Mouse (Mus musculus): ENCODE results near the gene Dnajc16. TPM values are rescaled to one million over a fixed set of nuclear protein-coding genes. Genes with fewer than 3 reads are reported as not detected.

Gene Dnajc16
- polyA plus RNA-seq, 1 experiment from 2014 or later, result 6.3 TPM

- no peaks in the 10 kb centered on the region for H3K27me3 ChIP-seq
- peak within 1 kb of the TSS; percentile 73 for H3K4me3 ChIP-seq
- peak within 1 kb of the TSS; percentile 94 for H3K27ac ChIP-seq
- ATAC-seq (ENCODE audit: low FRiP score), result peak; percentile 82
- no peaks in the 10 kb centered on the region for H3K9me3 ChIP-seq (replicated peaks)
- peaks cover 22% of the 10 kb centered on the region for H3K36me3 ChIP-seq
- H3K4me2 ChIP-seq (replicated peaks), result peak within 1 kb of the TSS; percentile 58
- under 1% methylated on average over 55 of the region's 80 CpGs for WGBS
- peak within 1 kb of the TSS; percentile 64 for H3K9ac ChIP-seq
- peaks cover 21% of the 10 kb centered on the region for H3K4me1 ChIP-seq
Observed at GRCm38 (mm10) chr4:141793282-141794151, 2.8 kb upstream of the Dnajc16 start, which contains the start of gene Casp9. TSS of gene Casp9 (plus strand) at chr4:141793612.

- ATAC-seq (ENCODE audit: low FRiP score), result no peak
- H3K4me1 ChIP-seq, result peaks cover 21% of the 10 kb centered on the region
Observed at GRCm38 (mm10) chr4:141792554-141793281, 2.0 kb upstream of the Dnajc16 start.

GRCm38 (mm10) chr4:141791951-141792350 lies 1.2 kb upstream of the Dnajc16 start:
- H3K4me2 ChIP-seq (replicated peaks), result no peak overlapping the region
- no peak overlapping the region for H3K27ac ChIP-seq
- peaks cover 10% of the 10 kb centered on the region; the same call in 1 of the 2 replicates for H3K36me3 ChIP-seq
- no peak overlapping the region for H3K9ac ChIP-seq
- peaks cover 21% of the 10 kb centered on the region for H3K4me1 ChIP-seq
- no peaks in the 10 kb centered on the region for H3K9me3 ChIP-seq (replicated peaks)
- WGBS, result 91% methylated on average over 8 of the region's 8 CpGs
- no peak overlapping the region for H3K4me3 ChIP-seq
- H3K27me3 ChIP-seq, result no peaks in the 10 kb centered on the region
- ATAC-seq (ENCODE audit: low FRiP score), result no peak

More at GRCm38 (mm10) chr4:141792554-141793281, 2.0 kb upstream of the Dnajc16 start:
- no peaks in the 10 kb centered on the region for H3K27me3 ChIP-seq
- no peaks in the 10 kb centered on the region for H3K9me3 ChIP-seq (replicated peaks)
- peak overlapping the region; percentile 64; the same call in 1 of the 2 replicates for H3K9ac ChIP-seq
- 14% methylated on average over 10 of the region's 10 CpGs for WGBS
- H3K36me3 ChIP-seq, result peaks cover 14% of the 10 kb centered on the region
- peak overlapping the region; percentile 58 for H3K4me2 ChIP-seq (replicated peaks)
- H3K4me3 ChIP-seq, result peak overlapping the region; percentile 73
- H3K27ac ChIP-seq, result peak overlapping the region; percentile 94

- H3K4me2 ChIP-seq (replicated peaks), result no peak overlapping the region
- no peak overlapping the region for H3K27ac ChIP-seq
- no peak overlapping the region for H3K4me3 ChIP-seq
- ATAC-seq (ENCODE audit: low FRiP score), result no peak
- H3K36me3 ChIP-seq, result 0 out of 2 replicates have a peak, but pooled peaks cover 6% of the 10 kb centered on the region
- peaks cover 21% of the 10 kb centered on the region for H3K4me1 ChIP-seq
- no peaks in the 10 kb centered on the region for H3K27me3 ChIP-seq
- H3K9ac ChIP-seq, result no peak overlapping the region
- no peaks in the 10 kb centered on the region for H3K9me3 ChIP-seq (replicated peaks)
- WGBS, result 84% methylated on average over 7 of the region's 7 CpGs
Observed at GRCm38 (mm10) chr4:141791486-141791885, 755 bp upstream of the Dnajc16 start.

GRCm38 (mm10) chr4:141789564-141790218 lies 1.0 kb downstream of the Dnajc16 start:
- 53% methylated on average over 3 of the region's 3 CpGs for WGBS
- peak overlapping the region; percentile 97 for H3K9ac ChIP-seq
- H3K36me3 ChIP-seq, result peaks cover 16% of the 10 kb centered on the region; the same call in 1 of the 2 replicates
- no peak for ATAC-seq (ENCODE audit: low FRiP score)
- no peak overlapping the region for H3K27ac ChIP-seq
- peak overlapping the region; percentile 95 for H3K4me3 ChIP-seq
- H3K4me2 ChIP-seq (replicated peaks), result peak overlapping the region; percentile 86
- no peaks in the 10 kb centered on the region for H3K9me3 ChIP-seq (replicated peaks)
- no peaks in the 10 kb centered on the region for H3K27me3 ChIP-seq
- H3K4me1 ChIP-seq, result peaks cover 12% of the 10 kb centered on the region

GRCm38 (mm10) chr4:141787462-141787861 lies 3.3 kb downstream of the Dnajc16 start:
- peaks cover 9% of the 10 kb centered on the region for H3K4me1 ChIP-seq
- H3K4me2 ChIP-seq (replicated peaks), result no peak overlapping the region
- H3K9me3 ChIP-seq (replicated peaks), result no peaks in the 10 kb centered on the region
- H3K27me3 ChIP-seq, result no peaks in the 10 kb centered on the region
- no peak overlapping the region for H3K4me3 ChIP-seq
- no peak overlapping the region for H3K9ac ChIP-seq
- WGBS, result 91% methylated on average over 7 of the region's 7 CpGs
- H3K36me3 ChIP-seq, result peaks cover 38% of the 10 kb centered on the region
- no peak overlapping the region for H3K27ac ChIP-seq
- no peak for ATAC-seq (ENCODE audit: low FRiP score)

- Histone ChIP-seq H3K4me2 (replicated peaks) (no peak overlapping the region), H3K36me3 (peaks cover 42% of the 10 kb centered on the region), H3K9ac (no peak overlapping the region), H3K27me3 (no peaks in the 10 kb centered on the region), H3K27ac (no peak overlapping the region), H3K9me3 (replicated peaks) (no peaks in the 10 kb centered on the region), H3K4me3 (no peak overlapping the region), H3K4me1 (peaks cover 9% of the 10 kb centered on the region)
- no peak for ATAC-seq (ENCODE audit: low FRiP score)
- 82% methylated on average over 6 of the region's 6 CpGs for WGBS
Observed at GRCm38 (mm10) chr4:141787046-141787445, 3.7 kb downstream of the Dnajc16 start.

- Histone ChIP-seq H3K4me3 (no peak overlapping the region), H3K27me3 (no peaks in the 10 kb centered on the region), H3K4me2 (replicated peaks) (no peak overlapping the region), H3K27ac (no peak overlapping the region), H3K4me1 (peaks cover 8% of the 10 kb centered on the region), H3K9ac (no peak overlapping the region), H3K36me3 (peaks cover 51% of the 10 kb centered on the region), H3K9me3 (replicated peaks) (no peaks in the 10 kb centered on the region)
- 88% methylated on average over 13 of the region's 13 CpGs for WGBS
- ATAC-seq (ENCODE audit: low FRiP score), result no peak
Observed at GRCm38 (mm10) chr4:141786141-141786540, 4.6 kb downstream of the Dnajc16 start.

GRCm38 (mm10) chr4:141784835-141785234 lies 5.9 kb downstream of the Dnajc16 start:
- 89% methylated on average over 5 of the region's 5 CpGs for WGBS

GRCm38 (mm10) chr4:141781201-141781985 lies 9.3 kb downstream of the Dnajc16 start:
- whole genome bisulfite sequencing, result 96% methylated on average over 8 of the region's 8 CpGs
- Histone ChIP-seq H3K9me3 (replicated peaks) (no peaks in the 10 kb centered on the region), H3K4me1 (no peaks in the 10 kb centered on the region), H3K36me3 (peaks cover 88% of the 10 kb centered on the region), H3K27ac (no peak overlapping the region), H3K9ac (no peak overlapping the region), H3K27me3 (no peaks in the 10 kb centered on the region), H3K4me2 (replicated peaks) (no peak overlapping the region), H3K4me3 (no peak overlapping the region)
- ATAC-seq (ENCODE audit: low FRiP score), result no peak

More at GRCm38 (mm10) chr4:141784835-141785234, 5.9 kb downstream of the Dnajc16 start:
- H3K4me2 ChIP-seq (replicated peaks), result no peak overlapping the region
- H3K9ac ChIP-seq, result no peak overlapping the region
- no peak overlapping the region for H3K27ac ChIP-seq
- H3K27me3 ChIP-seq, result no peaks in the 10 kb centered on the region
- no peak overlapping the region for H3K4me3 ChIP-seq
- H3K9me3 ChIP-seq (replicated peaks), result no peaks in the 10 kb centered on the region
- peaks cover 4% of the 10 kb centered on the region for H3K4me1 ChIP-seq
- ATAC-seq (ENCODE audit: low FRiP score), result no peak
- peaks cover 64% of the 10 kb centered on the region for H3K36me3 ChIP-seq

GRCm38 (mm10) chr4:141779828-141780227 lies 10.9 kb downstream of the Dnajc16 start:
- Histone ChIP-seq H3K9ac (no peak overlapping the region), H3K9me3 (replicated peaks) (no peaks in the 10 kb centered on the region), H3K27ac (no peak overlapping the region), H3K4me3 (no peak overlapping the region), H3K4me2 (replicated peaks) (no peak overlapping the region), H3K27me3 (no peaks in the 10 kb centered on the region), H3K36me3 (peaks cover 91% of the 10 kb centered on the region), H3K4me1 (no peaks in the 10 kb centered on the region)
- ATAC-seq (ENCODE audit: low FRiP score), result no peak
- WGBS, result 97% methylated on average over 8 of the region's 8 CpGs

Measured in hindbrain, embryonic 12.5 days (tissue).